Mouse (Mus musculus) cerebellum, adult 18-20 months (tissue): Measurements from ENCODE around the gene Nup88.

ENCODE experiments used
- DNase-seq, 2 experiments: peaks; one replicate each; pipeline ENCODE4 v3.0.0; 2021

The Nup88 gene

DNA sequence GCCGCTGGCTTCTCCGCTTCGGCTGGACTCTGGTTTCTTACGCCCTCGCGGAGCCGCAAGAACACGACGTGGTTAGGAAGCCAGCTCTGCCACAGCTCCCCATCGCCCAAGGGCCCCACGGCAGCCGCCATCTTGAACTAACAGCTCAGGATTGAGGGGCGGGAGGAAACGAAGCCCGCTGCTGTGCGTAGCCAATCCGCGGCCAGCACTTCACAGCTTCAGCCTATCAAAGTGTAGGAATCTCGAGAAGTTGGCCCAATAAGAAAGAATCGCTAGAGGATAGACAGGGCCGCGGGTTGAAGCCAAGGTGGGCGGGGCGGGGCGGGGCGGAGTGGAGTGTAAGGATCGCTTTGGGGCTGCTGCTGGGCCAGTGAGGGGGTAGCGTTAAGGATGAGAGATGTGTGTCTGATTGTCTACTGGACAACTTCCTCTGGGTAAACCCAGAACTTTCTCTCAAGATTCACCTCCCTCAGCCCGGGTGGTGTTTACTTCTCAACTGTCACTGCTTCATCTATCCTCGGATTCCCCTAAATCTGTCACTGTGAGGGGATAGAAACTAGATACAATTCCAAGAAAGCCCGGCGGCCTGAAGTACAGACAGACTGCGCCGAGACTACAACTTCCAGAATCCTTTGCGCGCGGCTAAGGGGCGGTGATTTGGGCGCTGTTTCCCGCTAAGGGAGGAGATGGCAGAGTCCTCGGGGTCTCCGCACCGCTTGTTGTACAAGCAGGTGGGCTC lies at the start of gene Nup88, which contains the start of gene Rpain:
Nup88 (minus strand) TSS at position 153 of the 739 bp plus-strand sequence.
Rpain (plus strand) TSS at position 393 of the 739 bp plus-strand sequence.
- DNase-seq: peak; percentile 92 to 94

GRCm38 (mm10) chr11:71018416-71019200 lies 48.8 kb upstream of the Nup88 start:
- DNase-seq: no peak

DNA sequence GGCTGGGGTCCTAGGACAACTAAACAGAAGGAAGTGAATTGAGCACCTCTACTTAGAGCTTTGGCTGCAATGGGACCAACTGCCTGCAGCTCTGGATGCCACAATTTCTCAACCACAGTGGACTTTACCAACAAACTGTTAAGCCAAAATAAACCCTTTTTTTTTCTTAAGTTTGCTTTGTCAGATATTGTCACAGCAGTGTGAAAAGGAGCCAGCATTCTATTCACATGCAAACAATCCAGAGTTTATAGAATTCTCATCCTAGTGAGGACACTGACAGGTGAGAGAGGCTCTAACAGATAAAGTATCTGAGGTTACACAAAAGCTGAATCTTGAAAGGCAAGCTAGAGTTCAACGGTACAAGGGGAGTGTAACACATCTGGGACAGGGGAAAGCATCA lies 47.3 kb upstream of the Nup88 start:
- no peak for DNase-seq

DNA sequence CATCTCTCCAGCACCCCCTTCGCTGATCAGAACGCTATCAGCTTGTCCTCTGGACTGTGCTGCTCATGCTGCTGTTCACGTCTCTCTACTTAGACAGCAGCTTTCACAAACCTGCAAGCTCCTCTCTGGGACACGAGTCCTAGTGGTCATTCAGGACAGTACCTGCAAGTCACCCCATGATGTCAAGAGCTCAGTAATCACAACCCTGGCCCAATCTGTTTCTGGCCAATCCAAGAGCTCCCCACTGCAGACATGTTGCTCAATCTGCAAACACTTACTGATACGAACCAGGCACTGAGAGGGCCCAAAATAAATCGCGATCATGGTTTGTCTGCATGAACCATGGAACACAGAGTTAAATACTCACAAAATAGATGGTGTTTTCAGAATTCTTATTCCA lies 43.0 kb upstream of the Nup88 start:
- no peak for DNase-seq

GRCm38 (mm10) chr11:71008321-71008720 lies 38.5 kb upstream of the Nup88 start:
- no peak for DNase-seq

GRCm38 (mm10) chr11:71007831-71008230 lies 38.1 kb upstream of the Nup88 start:
- DNase-seq: no peak

DNA sequence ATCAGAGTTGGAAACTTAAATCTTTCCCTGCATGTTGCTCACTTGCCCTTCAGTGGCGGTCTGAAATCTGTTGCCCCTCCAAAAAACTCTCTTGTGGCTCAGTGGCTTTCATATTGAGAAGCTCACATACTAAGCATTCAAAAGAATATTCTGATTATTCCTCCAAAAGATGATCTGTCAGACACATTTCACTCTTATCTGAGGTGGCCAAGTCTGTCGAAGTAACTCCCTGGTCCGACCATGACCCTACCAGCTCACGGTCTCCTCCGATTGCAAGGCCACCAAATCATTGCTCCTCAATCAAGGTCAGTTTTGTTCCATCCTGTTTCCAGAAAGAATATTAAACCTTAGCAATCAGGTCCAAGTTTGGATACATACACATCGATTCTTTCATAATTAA lies 37.3 kb upstream of the Nup88 start:
- DNase-seq: no peak

DNA sequence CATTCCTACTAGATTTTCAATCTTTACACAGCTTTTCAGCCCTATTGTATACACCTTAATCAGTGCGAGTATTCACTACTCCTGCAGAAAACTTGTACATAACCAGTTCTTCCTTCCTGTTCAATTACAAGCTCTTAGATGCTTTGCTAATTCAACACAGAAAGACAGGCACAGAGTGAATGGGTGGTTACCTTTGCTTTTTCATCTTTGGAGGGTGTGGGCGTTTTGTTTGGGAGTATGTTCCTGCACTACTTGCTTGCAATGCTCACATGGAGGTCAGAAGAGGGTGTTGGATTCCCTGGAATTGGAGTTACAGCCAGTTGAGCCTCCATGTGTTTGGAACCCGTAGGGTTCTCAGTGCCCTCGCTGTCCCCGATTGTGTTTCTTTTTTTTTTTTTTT lies 35.3 kb upstream of the Nup88 start:
- peak in 1 of 2 experiments; percentile 13 for DNase-seq

DNA sequence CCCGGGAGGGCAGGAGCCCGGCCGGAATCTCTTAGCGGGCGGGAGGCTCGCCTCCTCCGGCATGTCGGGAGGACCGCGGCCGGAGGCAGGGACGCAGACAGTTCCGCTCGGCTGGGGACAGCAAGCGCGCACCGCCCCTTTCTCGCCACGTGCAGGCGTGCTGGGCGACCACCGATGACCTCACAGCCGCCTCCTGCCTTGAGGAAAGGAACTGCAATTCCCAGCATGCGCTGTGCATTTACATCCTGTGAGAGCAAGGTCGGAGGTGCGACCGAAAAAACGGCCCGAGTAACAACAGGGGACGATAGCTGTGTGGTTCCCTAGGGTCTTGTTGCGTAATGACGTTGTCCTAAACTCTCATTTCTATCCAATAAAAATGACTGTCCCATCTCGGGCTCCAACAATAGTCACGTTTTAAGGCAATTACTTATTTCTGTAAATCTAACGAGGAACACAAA lies 34.6 kb upstream of the Nup88 start, which contains the start of gene Dhx33:
Dhx33 (minus strand) TSS at position 122 of the 458 bp plus-strand sequence.
- DNase-seq: peak; percentile 94 to 97

DNA sequence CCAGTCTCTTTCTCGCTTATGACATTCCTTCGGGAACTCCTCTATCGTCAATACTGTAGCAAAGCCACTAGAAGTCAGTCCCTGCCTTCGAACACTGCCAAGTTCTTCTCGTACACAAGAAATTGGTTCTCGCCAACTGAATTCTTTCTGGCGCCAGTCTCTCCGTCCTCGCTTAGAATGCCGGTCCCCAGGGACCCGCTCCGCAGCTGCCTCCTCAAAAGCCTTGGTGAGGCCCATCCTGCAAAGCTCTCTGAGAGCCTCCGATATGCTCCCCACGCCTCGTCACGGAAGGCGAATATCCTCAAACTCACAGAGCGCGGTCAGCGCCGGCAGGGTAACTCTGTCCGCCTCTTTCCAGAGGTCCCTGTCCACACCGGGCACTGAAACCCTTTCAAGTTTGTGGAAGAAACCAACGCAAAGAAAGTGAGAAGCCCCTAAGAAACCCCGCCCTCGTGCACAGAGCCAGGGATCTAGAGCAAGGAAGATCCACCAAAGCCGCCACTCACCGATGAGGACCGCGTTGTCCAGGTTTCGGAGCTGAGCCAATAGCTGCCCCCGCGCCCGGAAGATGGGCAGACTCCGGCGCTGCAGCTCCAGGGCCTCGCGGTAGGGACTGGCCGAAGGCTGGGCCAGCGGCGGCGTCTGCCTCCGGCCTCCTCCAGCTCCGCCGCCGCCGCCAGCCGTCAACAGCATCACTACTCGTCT lies 34.0 kb upstream of the Nup88 start:
- DNase-seq: no peak

DNA sequence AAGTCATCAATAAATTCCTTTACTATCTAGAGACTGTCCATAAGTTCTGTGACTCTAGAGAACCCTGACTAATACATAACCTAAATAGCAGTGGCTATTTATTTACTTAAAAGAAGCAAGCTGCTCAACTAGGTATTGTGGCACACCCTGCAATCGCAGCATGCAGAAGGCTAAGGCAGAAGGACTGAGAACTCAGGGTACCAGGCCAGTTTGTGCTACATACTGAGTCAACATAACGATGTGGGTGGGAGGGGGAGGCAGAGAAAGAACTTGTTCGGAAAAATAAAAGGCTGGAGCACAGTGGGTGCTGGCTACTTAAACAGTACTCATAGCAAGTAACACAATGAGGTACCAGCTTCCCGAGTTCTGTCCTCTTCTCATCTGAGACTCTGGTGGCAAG lies 31.4 kb upstream of the Nup88 start:
- no peak for DNase-seq

GRCm38 (mm10) chr11:70982557-70983228 lies 12.9 kb upstream of the Nup88 start, which contains the start of gene C1qbp:
TSS of gene C1qbp (minus strand) at chr11:70983026.
- DNase-seq: peak; percentile 95 to 97

DNA sequence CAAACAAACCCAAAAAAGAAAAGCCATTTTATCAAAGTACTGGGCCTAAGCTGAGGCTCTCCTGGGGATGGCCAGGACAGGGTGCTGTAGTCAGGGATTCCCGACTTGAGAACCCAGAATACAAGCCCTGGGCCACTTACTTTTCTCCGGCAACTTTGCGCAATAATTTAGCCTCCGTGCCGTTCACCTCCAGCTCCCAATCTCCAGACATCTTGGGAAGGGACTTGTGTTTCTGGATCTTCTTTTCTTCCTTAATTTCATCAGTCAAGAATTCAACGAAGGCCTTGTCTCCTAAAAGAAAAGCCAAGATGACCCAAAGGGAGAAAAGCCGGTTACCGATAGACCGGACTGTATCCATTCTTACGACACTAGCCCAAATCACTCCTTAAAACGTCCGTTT lies 12.3 kb upstream of the Nup88 start:
- DNase-seq: no peak

- no peak for DNase-seq
These were observed 11.2 kb upstream of the Nup88 start for GRCm38 (mm10) chr11:70980751-70981510.

GRCm38 (mm10) chr11:70980232-70980631 lies 10.5 kb upstream of the Nup88 start:
- no peak for DNase-seq

DNA sequence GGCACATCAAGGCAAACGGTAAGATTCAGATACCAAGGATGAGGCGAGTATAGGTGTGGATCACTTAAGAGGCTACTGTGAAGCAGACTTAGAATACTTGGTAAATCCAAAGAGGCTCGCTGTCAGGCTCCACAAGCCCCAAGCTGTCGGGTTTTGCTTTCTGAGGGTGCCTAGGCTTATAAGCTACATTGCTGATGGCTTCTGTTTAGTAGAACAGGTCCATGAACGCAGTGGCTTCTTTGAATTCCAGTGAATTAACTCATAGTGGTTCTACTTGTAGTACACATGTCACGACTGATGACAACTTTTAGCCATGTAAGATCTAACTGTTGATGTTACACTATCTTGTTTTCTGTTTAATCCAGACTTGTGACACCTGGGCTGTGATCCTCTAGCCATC lies 7.5 kb upstream of the Nup88 start:
- no peak for DNase-seq

DNA sequence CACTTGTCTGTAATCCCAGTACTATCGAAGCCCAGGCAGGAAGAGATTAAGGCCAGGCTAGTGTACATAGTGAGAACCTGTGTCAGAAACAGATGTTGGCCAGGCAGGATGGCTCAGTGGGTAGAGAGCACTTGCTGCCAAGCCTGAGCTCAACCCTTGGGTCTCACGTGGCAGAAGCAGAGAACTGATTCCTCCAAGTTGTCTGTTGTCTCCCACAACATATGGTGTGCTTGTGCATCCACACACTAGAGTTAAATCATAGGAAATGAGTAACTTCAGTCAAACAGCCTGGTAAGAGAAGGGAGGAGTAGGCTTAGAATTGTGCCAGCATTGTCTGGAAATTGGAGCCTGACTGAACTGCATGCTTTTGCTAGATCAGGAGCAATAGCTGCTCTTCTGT lies 5.4 kb upstream of the Nup88 start:
- no peak for DNase-seq

- no peak for DNase-seq
These were observed 4.2 kb upstream of the Nup88 start for GRCm38 (mm10) chr11:70973947-70974346.

- no peak for DNase-seq
These were observed 2.8 kb upstream of the Nup88 start for GRCm38 (mm10) chr11:70972586-70972985.

GRCm38 (mm10) chr11:70970560-70971540 lies 1.1 kb upstream of the Nup88 start:
- peak in 1 of 2 experiments; percentile 11 for DNase-seq
